Mouse (Mus musculus): Measurements from ENCODE around the gene Kalrn.

DNA sequence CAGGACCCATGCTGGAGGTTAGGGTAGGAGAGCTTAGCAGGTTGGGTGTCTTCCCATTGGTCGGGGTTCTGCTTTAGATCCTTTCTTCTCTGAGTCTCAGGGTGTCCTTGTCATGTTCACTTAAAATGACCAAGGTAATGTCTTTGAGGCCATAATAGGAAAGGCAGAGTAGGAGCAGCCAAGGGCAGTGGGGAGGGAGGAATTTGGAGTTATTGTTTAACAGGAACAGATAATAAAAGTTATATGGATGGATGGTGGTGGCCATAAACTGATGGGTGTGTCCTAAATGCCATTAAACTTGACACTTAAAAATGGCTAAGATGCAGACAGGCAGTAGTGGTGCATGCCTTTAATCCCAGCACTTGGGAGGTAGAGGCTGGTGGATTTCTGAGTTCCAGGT lies 584.2 kb downstream of the Kalrn start:
- no peak for TF ChIP-seq CTCF (conservative IDR thresholded peaks at IDR 0.05; ENCODE audit: low read length)
- TF ChIP-seq POU5F1 (IDR thresholded peaks at IDR 0.05; ENCODE audit: borderline replicate concordance, low read length): no peak

Measured in E14TG2a.4 (cell line).